Mouse (Mus musculus) embryonic facial prominence, embryonic 11.5 days (tissue): ENCODE measurements around the gene Dram2. TPM values are rescaled to one million over a fixed set of nuclear protein-coding genes. Genes with fewer than 3 reads are reported as not detected.
"Not testable (repeated sequence)": the region's sequence is repeated elsewhere in the genome, so short reads cannot be mapped to it uniquely, and the experiment has no call there.

Experiments
- ATAC-seq: fragments of 200-750 bp; cut with Nextera tagmentation; replicated peaks from 2 replicates; pipeline ENCODE4 v1.8.0; 2017; ENCODE audit warnings: low read depth; ENCODE audit not compliant: insufficient number of reproducible peaks, low FRiP score, low TSS enrichment
- DNase-seq: peaks from one replicate; pipeline ENCODE4 v3.0.0-alpha.2; 2015; ENCODE audit warnings: low spot score
- H3K27ac ChIP-seq: fragments of 300-500 bp; sonication (generic); replicated peaks from 2 replicates; pipeline ENCODE4 v1.5.1; 2014; ENCODE audit warnings: mild to moderate bottlenecking, low read depth, low read length, control low read depth
- H3K27me3 ChIP-seq: fragments of 300-500 bp; sonication (generic); 2 replicates; pipeline ENCODE4 v1.6.1; 2014; ENCODE audit warnings: mild to moderate bottlenecking, low read length, moderate library complexity, mixed read lengths; ENCODE audit not compliant: control insufficient read depth, insufficient read depth
- H3K36me3 ChIP-seq: fragments of 300-500 bp; sonication (generic); replicated peaks from 2 replicates; pipeline ENCODE4 v1.6.1; 2014; ENCODE audit warnings: low read depth, mild to moderate bottlenecking, low read length, moderate library complexity, mixed read lengths; ENCODE audit not compliant: control insufficient read depth, insufficient read depth
- H3K4me1 ChIP-seq: fragments of 300-500 bp; sonication (generic); 2 replicates; pipeline ENCODE4 v1.6.1; 2014; ENCODE audit warnings: low read length, mixed read lengths; ENCODE audit not compliant: control insufficient read depth, insufficient read depth
- H3K4me2 ChIP-seq: fragments of 300-500 bp; sonication (generic); 2 replicates; pipeline ENCODE4 v1.6.1; 2014; ENCODE audit warnings: low read depth, mild to moderate bottlenecking, control low read depth, low read length, moderate library complexity
- H3K4me3 ChIP-seq: fragments of 300-500 bp; sonication (generic); 2 replicates; pipeline ENCODE4 v1.5.1; 2014; ENCODE audit warnings: low read depth, low read length, control low read depth
- H3K9ac ChIP-seq: fragments of 300-500 bp; sonication (generic); replicated peaks from 2 replicates; pipeline ENCODE4 v1.6.1; 2014; ENCODE audit warnings: mild to moderate bottlenecking, control low read depth, low read length
- H3K9me3 ChIP-seq: fragments of 300-500 bp; sonication (generic); replicated peaks from 2 replicates; pipeline ENCODE4 v1.6.1; 2016; ENCODE audit warnings: mild to moderate bottlenecking, low read length, inconsistent platforms, mixed read lengths; ENCODE audit not compliant: control insufficient read depth
- WGBS: fragments of 180-500 bp; shearing (Covaris S2); extraction: QIAGEN DNeasy Blood & Tissue Kit; methylation state at CpG from one replicate; pipeline ENCODE4 v1.1.7; 2014; 5-methylcytosine and 5-hydroxymethylcytosine counted together
- polyA plus RNA-seq: library from polyadenylated mRNA; unstranded; fragments of >200 nt; fragmentation: Nextera tagmentation; extraction: Ambion mirVana; gene quantifications from 2 replicates; pipeline ENCODE4 v1.2.1, GENCODE M21; 2014

Dram2 gene
- polyA plus RNA-seq, 1 experiment from 2014 or later: 40.3 TPM

DNA sequence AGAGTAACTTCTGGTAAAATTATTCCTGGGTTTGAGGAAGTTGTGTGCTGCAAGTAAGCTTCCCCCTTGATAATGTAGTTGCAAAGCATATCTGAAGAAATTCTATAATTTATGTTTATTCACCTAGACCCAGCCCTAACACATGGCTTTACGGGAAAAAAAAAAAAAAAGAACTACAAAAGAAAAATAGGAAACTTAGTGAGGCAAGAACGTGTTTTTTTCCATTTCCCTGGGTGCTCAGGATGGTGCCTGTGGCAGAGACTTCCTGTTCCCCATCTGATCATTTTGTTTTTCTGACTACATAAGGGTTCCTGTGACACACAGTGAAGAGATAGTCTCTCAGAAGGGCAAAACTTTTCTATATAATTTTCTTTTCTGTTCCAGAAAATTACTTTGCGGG lies 25.6 kb downstream of the Dram2 start:
- no peaks in the 10 kb centered on the region for H3K4me1 ChIP-seq

DNA sequence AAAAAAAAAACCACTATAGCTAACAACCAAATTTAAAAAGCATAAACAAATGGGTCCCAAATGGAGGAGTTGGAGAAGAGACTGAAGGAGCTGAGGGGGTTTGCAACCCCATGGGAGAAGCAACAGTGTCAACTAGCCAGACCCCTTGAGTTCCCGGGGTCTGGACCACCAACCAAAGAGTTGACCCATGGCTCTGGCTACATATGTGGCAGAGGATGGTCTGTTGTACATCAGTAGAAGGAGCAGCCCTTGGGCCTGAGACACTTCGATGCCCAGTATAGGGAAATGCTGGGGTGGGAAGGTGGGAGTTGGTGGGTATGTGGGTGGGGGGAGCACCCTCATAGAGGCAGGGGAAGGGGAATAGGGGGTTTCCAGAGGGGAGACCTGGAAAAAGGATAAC lies 31.7 kb downstream of the Dram2 start:
- no peaks in the 10 kb centered on the region for H3K4me1 ChIP-seq
- H3K9ac ChIP-seq: no peak overlapping the region
- H3K27ac ChIP-seq: no peak overlapping the region
- no peak overlapping the region for H3K4me3 ChIP-seq
- H3K36me3 ChIP-seq: no peaks in the 10 kb centered on the region
- H3K4me2 ChIP-seq: no peak overlapping the region
- H3K27me3 ChIP-seq: no peaks in the 10 kb centered on the region
- DNase-seq: no peak
- H3K9me3 ChIP-seq: no peaks in the 10 kb centered on the region
- WGBS: 92% methylated on average over 2 of the region's 2 CpGs
- no peak for ATAC-seq

More for the DNA sequence above, 25.6 kb downstream of the Dram2 start:
- ATAC-seq (no peak), DNase-seq (no peak)
- 89% methylated on average over 3 of the region's 3 CpGs for WGBS
- H3K4me2 ChIP-seq: no peak overlapping the region
- H3K9me3 ChIP-seq: no peaks in the 10 kb centered on the region
- no peaks in the 10 kb centered on the region for H3K36me3 ChIP-seq
- H3K27ac ChIP-seq: no peak overlapping the region
- no peaks in the 10 kb centered on the region for H3K27me3 ChIP-seq
- H3K4me3 ChIP-seq: no peak overlapping the region
- no peak overlapping the region for H3K9ac ChIP-seq

- H3K9me3 ChIP-seq, H3K27ac ChIP-seq, H3K4me1 ChIP-seq, H3K9ac ChIP-seq, H3K4me3 ChIP-seq, DNase-seq, ATAC-seq, H3K36me3 ChIP-seq, H3K27me3 ChIP-seq, H3K4me2 ChIP-seq: not testable (repeated sequence)
- 79% methylated on average over 4 of the region's 4 CpGs for WGBS
Observed at GRCm38 (mm10) chr3:106593631-106594030, 46.0 kb downstream of the Dram2 start.

GRCm38 (mm10) chr3:106618103-106618502 lies 70.5 kb downstream of the Dram2 start:
- 90% methylated on average over 1 of the region's 1 CpGs for WGBS
- H3K27me3 ChIP-seq: no peaks in the 10 kb centered on the region
- no peak overlapping the region for H3K4me3 ChIP-seq
- H3K4me1 ChIP-seq: no peaks in the 10 kb centered on the region
- DNase-seq: no peak
- no peaks in the 10 kb centered on the region for H3K36me3 ChIP-seq
- H3K9me3 ChIP-seq: no peaks in the 10 kb centered on the region
- ATAC-seq: no peak
- no peak overlapping the region for H3K9ac ChIP-seq
- no peak overlapping the region for H3K27ac ChIP-seq
- H3K4me2 ChIP-seq: no peak overlapping the region

Other genes starting within 250 kb of the Dram2 start
- not detected in 2 replicates for gene Chil6, start 141.6 kb upstream of the Dram2 start, polyA plus RNA-seq
- 0.80 and 1.2 TPM in 2 replicates for gene Dennd2d, start 65.4 kb upstream of the Dram2 start, polyA plus RNA-seq
- gene Cept1, start within 50 bp of the Dram2 start, polyA plus RNA-seq: 48.3 and 57.4 TPM in 2 replicates
- gene Lrif1, start 137.2 kb downstream of the Dram2 start, polyA plus RNA-seq: 18.6 and 26.4 TPM in 2 replicates
- gene Cd53, start 242.4 kb downstream of the Dram2 start, polyA plus RNA-seq: 3.8 and 5.1 TPM in 2 replicates